19 mouse cellular contexts compared by ENCODE assay signal in the genomic region with DNA sequence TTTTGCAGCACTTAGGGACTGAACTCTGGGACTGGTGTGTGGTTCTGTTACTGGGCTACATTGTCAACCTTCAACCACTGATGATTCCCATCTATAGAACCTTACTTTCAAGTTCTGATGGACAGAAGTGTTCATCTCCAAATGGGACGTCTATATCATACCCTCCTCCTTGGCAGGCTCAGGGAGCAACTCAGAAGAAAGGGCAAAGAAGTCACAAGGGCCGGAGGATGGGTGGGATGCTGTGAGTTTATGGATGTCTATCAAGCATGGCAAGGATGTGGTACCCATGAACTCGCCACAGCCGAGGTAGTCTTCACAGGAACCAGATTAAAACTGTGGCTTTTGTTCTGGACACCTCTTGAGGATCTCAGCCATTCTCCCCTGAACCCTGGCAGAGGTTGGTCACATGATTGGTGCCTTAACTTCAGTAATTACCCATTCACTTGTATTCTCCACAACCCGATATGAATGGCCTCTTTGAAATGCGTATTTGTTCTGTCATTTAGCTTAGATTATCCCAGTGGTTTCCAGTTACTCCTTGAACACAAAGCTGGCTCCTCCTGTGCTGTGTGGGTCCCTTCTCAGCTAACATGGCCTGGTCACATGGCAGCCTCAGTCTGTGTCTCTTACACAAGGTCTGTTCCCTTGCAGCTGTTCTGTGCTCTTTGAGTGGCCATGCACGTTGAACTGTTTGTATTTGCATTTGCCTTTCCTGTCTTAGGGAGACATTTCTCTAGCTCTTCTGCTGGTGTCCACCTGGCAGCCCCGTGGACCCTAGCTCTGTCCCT. TPM values are rescaled to one million over a fixed set of nuclear protein-coding genes. Genes with fewer than 3 reads are reported as not detected.
DNase-seq lines count a peak whose midpoint lies in the region; ATAC-seq and TF ChIP-seq lines count a peak whose summit lies in the region.
"Had no signal": no experiment of that assay in that cellular context is flagged by ENCODE, and none has a peak within 500 bp of the region (broad histone marks: within the 10 kb centered on the region; RNA-seq: fewer than 3 reads in every experiment).

No protein-coding gene starts in this region.

- ATAC-seq in midbrain, postnatal 0 days (ENCODE audit: low FRiP score): no peak
- ATAC-seq in neural tube, embryonic 14.5 days (ENCODE audit: low read depth): no peak
- ATAC-seq in neural tube, embryonic 15.5 days (ENCODE audit: low FRiP score): no peak
- ATAC-seq: forebrain, embryonic 16.5 days; inflammation-experienced regulatory T-cells, adult 6 months had no signal

- peaks cover 26% of the 10 kb centered on the region for H3K4me1 ChIP-seq in midbrain, embryonic 10.5 days
- no peaks in the 10 kb centered on the region for H3K4me1 ChIP-seq in midbrain, postnatal 0 days (ENCODE audit: insufficient read depth, low read length)
- H3K4me1 ChIP-seq in neural tube, embryonic 14.5 days (ENCODE audit: control insufficient read depth, insufficient read depth, low read length): peaks cover 8% of the 10 kb centered on the region; the same call in 1 of the 2 replicates
- H3K4me1 ChIP-seq in neural tube, embryonic 15.5 days: peaks cover 21% of the 10 kb centered on the region
- H3K4me1 ChIP-seq in limb, embryonic 10.5 days: 0 out of 2 replicates have a peak, but pooled peaks cover 7% of the 10 kb centered on the region
- H3K4me1 ChIP-seq: embryonic facial prominence, embryonic 12.5 days had no signal

- no peak for TF ChIP-seq CTCF in midbrain, postnatal 0 days (IDR thresholded peaks at IDR 0.05)

- no peaks in the 10 kb centered on the region for H3K36me3 ChIP-seq in midbrain, embryonic 10.5 days
- H3K36me3 ChIP-seq in midbrain, postnatal 0 days (ENCODE audit: insufficient read depth, low read length): no peaks in the 10 kb centered on the region
- no peaks in the 10 kb centered on the region for H3K36me3 ChIP-seq in neural tube, embryonic 14.5 days (ENCODE audit: control insufficient read depth, insufficient read depth, low read length)
- H3K36me3 ChIP-seq in neural tube, embryonic 15.5 days: no peaks in the 10 kb centered on the region
- H3K36me3 ChIP-seq in limb, embryonic 10.5 days: no peaks in the 10 kb centered on the region
- H3K36me3 ChIP-seq: embryonic facial prominence, embryonic 12.5 days; forebrain, embryonic 12.5 days; heart, embryonic 15.5 days; hindbrain, embryonic 15.5 days had no signal

- WGBS in midbrain, embryonic 10.5 days: 70% methylated on average over 8 of the region's 8 CpGs
- 67% methylated on average over 8 of the region's 8 CpGs for WGBS in midbrain, postnatal 0 days
- WGBS in neural tube, embryonic 14.5 days: 60% methylated on average over 8 of the region's 8 CpGs
- WGBS in neural tube, embryonic 15.5 days: 67% methylated on average over 8 of the region's 8 CpGs
- WGBS in limb, embryonic 10.5 days: 84% methylated on average over 8 of the region's 8 CpGs

- no peak overlapping the region for H3K4me3 ChIP-seq in midbrain, embryonic 10.5 days
- no peak overlapping the region for H3K4me3 ChIP-seq in midbrain, postnatal 0 days (ENCODE audit: low read depth, low read length)
- H3K4me3 ChIP-seq in neural tube, embryonic 14.5 days (ENCODE audit: low read depth, low read length): no peak overlapping the region
- no peak overlapping the region for H3K4me3 ChIP-seq in neural tube, embryonic 15.5 days (replicated peaks)
- H3K4me3 ChIP-seq in limb, embryonic 10.5 days: no peak overlapping the region
- H3K4me3 ChIP-seq: embryonic facial prominence, embryonic 12.5 days; forebrain, embryonic 12.5 days; heart, adult 2 months; heart, embryonic 15.5 days; hindbrain, embryonic 15.5 days had no signal

- no peak overlapping the region for H3K4me2 ChIP-seq in midbrain, postnatal 0 days (ENCODE audit: low read depth, low read length, poor library complexity, severe bottlenecking)
- H3K4me2 ChIP-seq in neural tube, embryonic 14.5 days (ENCODE audit: low read depth, low read length): no peak overlapping the region
- H3K4me2 ChIP-seq in neural tube, embryonic 15.5 days: no peak overlapping the region
- H3K4me2 ChIP-seq: embryonic facial prominence, embryonic 12.5 days; forebrain, embryonic 12.5 days; heart, embryonic 11.5 days; heart, embryonic 15.5 days; hindbrain, embryonic 15.5 days had no signal

- 0 out of 2 replicates have a peak overlapping the region, but pooled peaks have one; percentile 38 for H3K27ac ChIP-seq in midbrain, embryonic 10.5 days (replicated peaks)
- no peak overlapping the region for H3K27ac ChIP-seq in midbrain, postnatal 0 days (ENCODE audit: low read depth, low read length)
- H3K27ac ChIP-seq in neural tube, embryonic 14.5 days (ENCODE audit: low read depth, low read length): no peak overlapping the region
- H3K27ac ChIP-seq in neural tube, embryonic 15.5 days (replicated peaks): no peak overlapping the region
- H3K27ac ChIP-seq in limb, embryonic 10.5 days: no peak overlapping the region
- H3K27ac ChIP-seq: embryonic facial prominence, embryonic 12.5 days; forebrain, embryonic 12.5 days; heart, adult 2 months; heart, embryonic 15.5 days; hindbrain, embryonic 15.5 days had no signal

- no peaks in the 10 kb centered on the region for H3K27me3 ChIP-seq in midbrain, embryonic 10.5 days (ENCODE audit: low read depth, poor library complexity, severe bottlenecking)
- H3K27me3 ChIP-seq in midbrain, postnatal 0 days (ENCODE audit: insufficient read depth, low read length): no peaks in the 10 kb centered on the region
- H3K27me3 ChIP-seq in neural tube, embryonic 14.5 days (ENCODE audit: control insufficient read depth, insufficient read depth, low read length): no peaks in the 10 kb centered on the region
- no peaks in the 10 kb centered on the region for H3K27me3 ChIP-seq in neural tube, embryonic 15.5 days (replicated peaks)
- no peaks in the 10 kb centered on the region; the same call in 1 of the 2 replicates for H3K27me3 ChIP-seq in limb, embryonic 10.5 days (ENCODE audit: low read depth, poor library complexity, severe bottlenecking)
- H3K27me3 ChIP-seq: embryonic facial prominence, embryonic 12.5 days; hindbrain, embryonic 15.5 days had no signal

- no peak overlapping the region for H3K9ac ChIP-seq in midbrain, postnatal 0 days (replicated peaks; ENCODE audit: low read length, poor library complexity, severe bottlenecking)
- H3K9ac ChIP-seq in neural tube, embryonic 14.5 days (replicated peaks; ENCODE audit: low read depth, low read length): 0 out of 2 replicates have a peak overlapping the region, but pooled peaks have one; percentile 3
- H3K9ac ChIP-seq in neural tube, embryonic 15.5 days (replicated peaks): no peak overlapping the region
- H3K9ac ChIP-seq: embryonic facial prominence, embryonic 12.5 days; forebrain, embryonic 12.5 days; heart, embryonic 15.5 days; hindbrain, embryonic 15.5 days had no signal

- no peak for DNase-seq in midbrain, embryonic 10.5 days (ENCODE audit: low spot score)
- DNase-seq in midbrain, postnatal 0 days (ENCODE audit: low spot score): no peak
- DNase-seq in ZHBTc4 (ENCODE audit: low read depth, low spot score): peak; percentile 83
- no peak for DNase-seq in limb, embryonic 10.5 days (ENCODE audit: low spot score)
- DNase-seq: adrenal gland, adult 8-10 months; adrenal gland, postnatal 36 days; cerebellum, adult 2 months; cerebellum, postnatal 10 days; gastrocnemius, postnatal 10 days; heart, adult 2 months had no signal

- no peaks in the 10 kb centered on the region for H3K9me3 ChIP-seq in midbrain, embryonic 10.5 days (replicated peaks)
- H3K9me3 ChIP-seq in midbrain, postnatal 0 days (ENCODE audit: low read length): peaks cover 3% of the 10 kb centered on the region; the same call in 1 of the 2 replicates
- no peaks in the 10 kb centered on the region for H3K9me3 ChIP-seq in neural tube, embryonic 14.5 days (ENCODE audit: control insufficient read depth, low read length)
- H3K9me3 ChIP-seq in neural tube, embryonic 15.5 days (replicated peaks): no peaks in the 10 kb centered on the region
- no peaks in the 10 kb centered on the region for H3K9me3 ChIP-seq in limb, embryonic 10.5 days (replicated peaks)
- H3K9me3 ChIP-seq: embryonic facial prominence, embryonic 12.5 days; forebrain, embryonic 12.5 days; heart, embryonic 15.5 days; hindbrain, embryonic 15.5 days had no signal

RNA-seq across cellular contexts. Expression of gene 1700010I14Rik, which starts 47.6 kb away (rescaled TPM):
- 3.5 and 3.9 TPM in 2 replicates for polyA plus RNA-seq in midbrain, embryonic 10.5 days (2016; fragmentation: Nextera tagmentation; extraction: Ambion mirVana)
- 2.2 and 2.3 TPM in 2 replicates for total RNA-seq in midbrain, postnatal 0 days (2014; rRNA removed)
- 3.6 and 4.1 TPM in 2 replicates for polyA plus RNA-seq in midbrain, postnatal 0 days (2015; fragmentation: Nextera tagmentation; extraction: Ambion mirVana)
- 2.2 and 2.9 TPM in 2 replicates for polyA plus RNA-seq in neural tube, embryonic 14.5 days (2014; fragmentation: Nextera tagmentation; extraction: Ambion mirVana)
- polyA plus RNA-seq in neural tube, embryonic 15.5 days (2015; fragmentation: Nextera tagmentation; extraction: Ambion mirVana): 2.6 TPM in 2 replicates
- 2.0 and 2.4 TPM in 2 replicates for polyA plus RNA-seq in limb, embryonic 10.5 days (2016; fragmentation: Nextera tagmentation; extraction: Ambion mirVana)
